Mouse (Mus musculus): Measurements from ENCODE around the gene Igf1r.

GRCm38 (mm10) chr7:68062849-68063208, 110.2 kb downstream of the Igf1r start:
- TF ChIP-seq CTCF (IDR thresholded peaks at IDR 0.05; ENCODE audit: extremely low read depth, insufficient read depth, low read length): no peak
- TF ChIP-seq POLR2A (IDR thresholded peaks at IDR 0.05; ENCODE audit: extremely low read depth, insufficient read depth, low read length): no peak

Data from cortical plate, adult 2 months (tissue).